Mouse (Mus musculus) MEL (cell line): ENCODE results near the gene Inpp5a. TPM values are rescaled to one million over a fixed set of nuclear protein-coding genes. Genes with fewer than 3 reads are reported as not detected.

ENCODE experiments used
- DNase-seq: peaks from one replicate; pipeline ENCODE4 v3.0.0; 2011; ENCODE audit warnings: low read depth, low spot score
- H3K27ac ChIP-seq: 2 replicates; pipeline ENCODE4 v1.5.1; 2012; ENCODE audit warnings: low read depth, mild to moderate bottlenecking, control low read depth, low read length, moderate library complexity; ENCODE audit not compliant: control insufficient read depth
- H3K27me3 ChIP-seq, 2 experiments: fragments of 150-350 bp in 1 of 2; sonication (generic) in 1 of 2; 2 replicates each; pipeline ENCODE4 v1.6.1; 2012; ENCODE audit warnings: low read length in 2 of 2, mild to moderate bottlenecking in 2 of 2, improper control_type of control experiment in 1 of 2, moderate library complexity in 1 of 2; ENCODE audit not compliant: insufficient read depth in 2 of 2, control insufficient read depth in 1 of 2
- H3K36me3 ChIP-seq, 2 experiments: 2 replicates each; pipeline ENCODE4 v1.6.1; 2012 to 2014; ENCODE audit warnings: low read length in 2 of 2, improper control_type of control experiment in 1 of 2, inconsistent platforms in 1 of 2, mild to moderate bottlenecking in 1 of 2; ENCODE audit not compliant: insufficient read depth in 2 of 2, control insufficient read depth in 1 of 2
- H3K4me1 ChIP-seq, 2 experiments: fragments of 150-350 bp in 1 of 2; sonication (generic) in 1 of 2; 2 replicates each; pipeline ENCODE4 v1.6.1; 2012; ENCODE audit warnings: low read length in 2 of 2, improper control_type of control experiment in 1 of 2, mild to moderate bottlenecking in 1 of 2; ENCODE audit not compliant: insufficient read depth in 2 of 2, control insufficient read depth in 1 of 2
- H3K4me3 ChIP-seq, 2 experiments: fragments of 150-350 bp in 1 of 2; sonication (generic) in 1 of 2; 2 replicates each; pipeline ENCODE4 v1.5.1; 2012; ENCODE audit warnings: low read depth in 2 of 2, low read length in 2 of 2, mild to moderate bottlenecking in 2 of 2, moderate library complexity in 2 of 2, control low read depth in 1 of 2, improper control_type of control experiment in 1 of 2; ENCODE audit not compliant: control insufficient read depth in 1 of 2, insufficient read depth in 1 of 2
- H3K79me2 ChIP-seq: 2 replicates; pipeline ENCODE4 v1.6.1; 2012; ENCODE audit warnings: mild to moderate bottlenecking, low read length, moderate library complexity; ENCODE audit not compliant: control insufficient read depth, poor library complexity, insufficient read depth
- H3K9ac ChIP-seq: 2 replicates; pipeline ENCODE4 v1.6.1; 2012; ENCODE audit warnings: low read depth, mild to moderate bottlenecking, control low read depth, low read length, moderate library complexity; ENCODE audit not compliant: control insufficient read depth, poor library complexity, severe bottlenecking
- H3K9me3 ChIP-seq: fragments of 150-350 bp; sonication (generic); replicated peaks from 2 replicates; pipeline ENCODE4 v1.6.1; 2012; ENCODE audit warnings: mild to moderate bottlenecking, low read length, improper control_type of control experiment, moderate library complexity; ENCODE audit not compliant: insufficient read depth
- CHD2 ChIP-seq: IDR thresholded peaks from 2 replicates; pipeline ENCODE4 v1.6.1; 2011; ENCODE audit warnings: low read length, improper control_type of control experiment
- ELF1 ChIP-seq: IDR thresholded peaks from 2 replicates; pipeline ENCODE4 v1.6.1; 2014; ENCODE audit warnings: low read depth, mild to moderate bottlenecking, inconsistent platforms, low read length, improper control_type of control experiment, moderate library complexity
- EP300 ChIP-seq, 2 experiments: IDR thresholded peaks; 2 replicates each; pipeline ENCODE4 v1.6.1; 2011; ENCODE audit warnings: improper control_type of control experiment in 2 of 2, low read length in 2 of 2, low read depth in 1 of 2, mild to moderate bottlenecking in 1 of 2
- ETS1 ChIP-seq: IDR thresholded peaks from 2 replicates; pipeline ENCODE4 v1.6.1; 2012; ENCODE audit warnings: low read depth, mild to moderate bottlenecking, inconsistent platforms, low read length, improper control_type of control experiment, moderate library complexity
- GABPA ChIP-seq: IDR thresholded peaks from 2 replicates; pipeline ENCODE4 v1.6.1; 2012; ENCODE audit warnings: low read depth, mild to moderate bottlenecking, inconsistent platforms, low read length, improper control_type of control experiment, moderate library complexity
- JUND ChIP-seq: IDR thresholded peaks from 2 replicates; pipeline ENCODE4 v1.6.1; 2011; ENCODE audit warnings: low read depth, mild to moderate bottlenecking, improper control_type of control experiment, low read length
- KAT2A ChIP-seq: conservative IDR thresholded peaks from 2 replicates; pipeline ENCODE4 v1.6.1; 2012; ENCODE audit warnings: low read depth, low read length, improper control_type of control experiment, inconsistent platforms
- MAFK ChIP-seq: IDR thresholded peaks from 2 replicates; pipeline ENCODE4 v1.6.1; 2011; ENCODE audit warnings: low read depth, mild to moderate bottlenecking, low read length, improper control_type of control experiment, borderline replicate concordance
- MEF2A ChIP-seq: IDR thresholded peaks from 2 replicates; pipeline ENCODE4 v1.6.1; 2014; ENCODE audit warnings: low read depth, mild to moderate bottlenecking, inconsistent platforms, low read length, improper control_type of control experiment; ENCODE audit not compliant: poor library complexity, insufficient replicate concordance, severe bottlenecking; ENCODE audit errors: extremely low read depth
- MXI1 ChIP-seq: IDR thresholded peaks from 2 replicates; pipeline ENCODE4 v1.6.1; 2011; ENCODE audit warnings: mild to moderate bottlenecking, low read depth, low read length, improper control_type of control experiment
- MYB ChIP-seq: IDR thresholded peaks from 2 replicates; pipeline ENCODE4 v1.6.1; 2011; ENCODE audit warnings: mild to moderate bottlenecking, low read depth, low read length, improper control_type of control experiment
- NELFE ChIP-seq: IDR thresholded peaks from 2 replicates; pipeline ENCODE4 v1.6.1; 2011; ENCODE audit warnings: low read depth, low read length, improper control_type of control experiment
- NRF1 ChIP-seq: IDR thresholded peaks from 2 replicates; pipeline ENCODE4 v1.6.1; 2014; ENCODE audit warnings: low read depth, mild to moderate bottlenecking, inconsistent platforms, low read length, improper control_type of control experiment, moderate library complexity; ENCODE audit not compliant: poor library complexity, insufficient read depth, severe bottlenecking
- RCOR1 ChIP-seq: IDR thresholded peaks from 2 replicates; pipeline ENCODE4 v1.6.1; 2012; ENCODE audit warnings: low read depth, mild to moderate bottlenecking, inconsistent platforms, low read length, improper control_type of control experiment
- SMC3 ChIP-seq: IDR thresholded peaks from 2 replicates; pipeline ENCODE4 v1.6.1; 2011; ENCODE audit warnings: low read depth, low read length, improper control_type of control experiment
- TBP ChIP-seq: IDR thresholded peaks from 2 replicates; pipeline ENCODE4 v1.8.0; 2011; ENCODE audit warnings: low read depth, low read length, improper control_type of control experiment
- TCF12 ChIP-seq: IDR thresholded peaks from 2 replicates; pipeline ENCODE4 v1.6.1; 2014; ENCODE audit warnings: low read depth, mild to moderate bottlenecking, inconsistent platforms, low read length, improper control_type of control experiment, moderate library complexity
- UBTF ChIP-seq: IDR thresholded peaks from 2 replicates; pipeline ENCODE4 v1.6.1; 2012; ENCODE audit warnings: low read depth, mild to moderate bottlenecking, inconsistent platforms, low read length, improper control_type of control experiment, moderate library complexity, borderline replicate concordance; ENCODE audit not compliant: insufficient read depth
- ZKSCAN1 ChIP-seq: IDR thresholded peaks from 2 replicates; pipeline ENCODE4 v1.6.1; 2012; ENCODE audit warnings: low read depth, mild to moderate bottlenecking, inconsistent platforms, low read length, improper control_type of control experiment, moderate library complexity
- polyA plus RNA-seq, 2 experiments: library from polyadenylated mRNA; stranded (reverse) in 1 of 2; unstranded in 1 of 2; fragments of >175 nt in 1 of 2; fragments of >200 nt in 1 of 2; gene quantifications; 2 replicates each; pipeline versions ENCODE4 v1.2.1 to v1.2.4; 2012; ENCODE audit warnings: low replicate concordance in 2 of 2, low read depth in 1 of 2; ENCODE audit not compliant: insufficient read length in 2 of 2, insufficient read depth in 1 of 2, missing spikeins in 1 of 2
- total RNA-seq: library from RNA; depleted of rRNA; stranded (reverse); fragments of 300-350 nt; gene quantifications from 2 replicates; pipeline ENCODE4 v1.2.3, GENCODE M21; 2012

Inpp5a gene
- total and polyA plus RNA-seq, 3 experiments, result 5.7 to 14.4 TPM; not detected in 1

GRCm38 (mm10) chr7:139530591-139531427 is 141.9 kb downstream of the Inpp5a start:
- H3K36me3 ChIP-seq, result no peaks in the 10 kb centered on the region; a peak in 1 of 4 replicates
- no peaks in the 10 kb centered on the region for H3K27me3 ChIP-seq
- H3K4me1 ChIP-seq, result no peaks in the 10 kb centered on the region
- no peak for TF ChIP-seq CHD2
- no peak for TF ChIP-seq MYB
- no peak for TF ChIP-seq JUND
- no peak for TF ChIP-seq TCF12
- no peak for TF ChIP-seq ELF1
- TF ChIP-seq EP300 (IDR thresholded peaks at IDR 0.05; ENCODE audit: low read depth in 1 of 2, low read length in 2 of 2), result no peak
- no peak for TF ChIP-seq GABPA
- TF ChIP-seq MEF2A, result no peak
- no peak for TF ChIP-seq ZKSCAN1
- no peak for TF ChIP-seq ETS1
- no peak for TF ChIP-seq SMC3
- no peak for TF ChIP-seq KAT2A
- no peak for TF ChIP-seq RCOR1
- no peak for TF ChIP-seq TBP
- TF ChIP-seq MXI1, result no peak
- H3K9me3 ChIP-seq, result no peaks in the 10 kb centered on the region
- DNase-seq, result no peak
- H3K27ac ChIP-seq, result no peak overlapping the region
- no peak overlapping the region for H3K4me3 ChIP-seq
- H3K79me2 ChIP-seq, result no peaks in the 10 kb centered on the region
- H3K9ac ChIP-seq, result no peak overlapping the region

- no peak for DNase-seq
- no peaks in the 10 kb centered on the region for H3K36me3 ChIP-seq
- H3K27me3 ChIP-seq, result no peaks in the 10 kb centered on the region
- H3K4me3 ChIP-seq, result no peak overlapping the region
- no peak overlapping the region for H3K27ac ChIP-seq
- no peak for TF ChIP-seq ELF1
- no peak for TF ChIP-seq NELFE
- no peak for TF ChIP-seq MXI1
- TF ChIP-seq MAFK, result no peak
- TF ChIP-seq NRF1, result no peak
- no peak for TF ChIP-seq UBTF
- TF ChIP-seq CHD2, result no peak
- no peak for TF ChIP-seq MYB
- H3K4me1 ChIP-seq, result no peaks in the 10 kb centered on the region
- no peak overlapping the region for H3K9ac ChIP-seq
- H3K9me3 ChIP-seq, result no peaks in the 10 kb centered on the region
- H3K79me2 ChIP-seq, result no peaks in the 10 kb centered on the region
These were observed 142.5 kb downstream of the Inpp5a start for GRCm38 (mm10) chr7:139531428-139531801.
